Mouse (Mus musculus) frontal cortex, adult 2 months (tissue): Measurements from ENCODE around the gene Ccdc107. TPM values are rescaled to one million over a fixed set of nuclear protein-coding genes. Genes with fewer than 3 reads are reported as not detected.

ENCODE experiments used
- DNase-seq, 2 experiments: peaks; one replicate each; pipeline ENCODE4 v3.0.0; 2022; ENCODE audit warnings: low spot score in 1 of 2; ENCODE audit errors: extremely low spot score in 1 of 2
- polyA plus RNA-seq: library from polyadenylated mRNA; depleted of rRNA; stranded (reverse); fragments of >200 nt; gene quantifications from 2 replicates; pipeline ENCODE4 v1.2.3, GENCODE M21; 2012; rRNA removed

Ccdc107 gene
- polyA plus RNA-seq, 1 experiment: 88.4 TPM

DNA sequence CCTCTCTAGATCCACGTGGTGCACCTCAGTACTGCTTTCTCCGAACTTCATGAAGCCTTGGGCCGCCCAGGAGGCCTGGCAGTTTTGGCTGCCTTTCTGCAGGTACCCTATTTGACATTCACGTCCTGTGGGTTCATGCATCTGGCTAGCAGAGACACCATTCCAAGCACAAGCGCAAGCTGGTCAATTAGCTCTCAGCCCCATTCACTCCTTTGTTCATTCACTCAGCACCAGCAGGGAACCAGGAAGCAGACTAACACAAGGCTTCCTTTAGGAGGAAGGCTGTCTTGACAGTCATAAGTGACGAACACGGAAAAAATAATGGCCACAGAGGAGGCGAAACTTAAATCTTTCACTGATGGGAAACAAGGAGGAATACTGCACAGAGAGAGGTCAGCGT is 16.4 kb downstream of the Ccdc107 start:
- no peak for DNase-seq

DNA sequence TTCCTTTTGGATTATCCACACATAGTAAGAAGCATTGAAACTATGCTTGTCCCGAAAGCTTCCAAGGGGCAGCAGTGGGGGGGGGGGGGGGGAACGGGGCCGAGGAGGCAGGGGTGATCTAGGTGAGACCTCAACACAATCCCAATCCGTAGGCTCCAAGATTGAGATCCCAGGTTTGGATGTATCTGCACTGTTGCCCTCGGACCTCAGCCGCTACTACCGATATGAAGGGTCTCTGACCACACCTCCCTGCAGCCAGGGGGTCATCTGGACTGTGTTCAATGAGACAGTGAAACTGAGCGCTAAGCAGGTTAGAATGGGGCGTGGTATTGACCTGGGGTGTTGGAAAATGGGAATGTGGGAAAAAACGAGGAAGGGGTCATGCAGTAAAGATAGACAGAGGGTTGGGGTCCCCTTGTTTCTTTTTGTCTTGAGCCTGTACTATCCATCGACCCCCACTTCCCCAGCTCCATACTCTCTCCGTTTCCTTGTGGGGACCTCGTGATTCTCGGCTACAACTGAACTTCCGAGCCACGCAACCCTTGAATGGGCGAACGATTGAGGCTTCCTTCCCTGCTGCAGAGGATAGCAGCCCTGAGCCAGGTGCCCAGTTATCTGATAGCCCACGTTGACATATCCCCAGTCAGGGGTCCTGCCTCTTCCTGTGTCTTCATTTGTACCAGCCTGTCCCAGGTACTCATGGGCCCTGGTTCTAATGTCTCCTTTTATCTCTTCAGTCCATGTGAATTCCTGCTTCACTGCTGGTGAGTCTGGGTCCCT is 19.2 kb downstream of the Ccdc107 start:
- DNase-seq: no peak

GRCm38 (mm10) chr4:43512653-43513052 is 20.0 kb downstream of the Ccdc107 start:
- no peak for DNase-seq

DNA sequence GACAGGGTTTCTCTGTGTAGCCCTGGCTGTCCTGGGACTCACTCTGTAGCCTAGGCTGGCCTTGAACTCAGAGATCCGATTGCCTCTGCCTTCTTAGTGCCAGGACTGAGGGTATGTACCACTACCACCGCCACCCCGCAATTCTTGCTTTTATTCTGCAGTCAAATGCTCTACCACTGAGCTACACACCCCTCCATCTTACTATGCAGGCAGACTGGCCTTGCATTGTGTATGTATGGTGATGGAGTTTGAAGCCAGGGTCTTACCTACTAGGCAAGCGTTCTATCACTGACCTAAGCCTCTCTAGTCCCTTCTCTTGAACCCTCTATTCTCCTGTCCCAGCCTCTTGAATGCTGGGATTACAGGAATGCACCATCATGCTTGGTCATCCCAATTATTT is 20.6 kb downstream of the Ccdc107 start:
- no peak for DNase-seq

DNA sequence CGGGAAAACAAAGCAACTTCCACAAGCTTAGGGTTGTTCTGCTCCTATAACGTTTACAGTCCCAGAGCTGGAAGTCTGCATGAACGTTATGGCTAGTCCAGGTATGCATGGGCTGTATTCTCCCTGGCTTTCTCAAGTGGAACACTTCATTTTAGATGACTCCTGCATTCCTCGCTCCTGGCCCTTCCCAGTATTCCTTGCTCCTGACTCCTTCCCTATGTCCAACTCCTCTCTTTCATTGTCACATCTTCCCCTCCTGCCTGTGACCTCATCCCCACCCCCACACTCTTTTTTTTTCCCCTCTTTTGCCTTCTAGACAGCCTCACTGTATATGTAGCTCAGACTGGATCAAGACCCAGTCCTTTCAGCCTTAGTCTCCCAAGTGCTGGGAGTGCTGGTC is 21.1 kb downstream of the Ccdc107 start:
- DNase-seq: no peak

- no peak for DNase-seq
Measured at GRCm38 (mm10) chr4:43515764-43516708, 23.3 kb downstream of the Ccdc107 start.

GRCm38 (mm10) chr4:43519551-43519950 is 26.9 kb downstream of the Ccdc107 start:
- no peak for DNase-seq

GRCm38 (mm10) chr4:43519956-43520355 is 27.3 kb downstream of the Ccdc107 start:
- DNase-seq: peak; percentile 76 to 95

GRCm38 (mm10) chr4:43527880-43528279 is 35.2 kb downstream of the Ccdc107 start:
- no peak for DNase-seq

DNA sequence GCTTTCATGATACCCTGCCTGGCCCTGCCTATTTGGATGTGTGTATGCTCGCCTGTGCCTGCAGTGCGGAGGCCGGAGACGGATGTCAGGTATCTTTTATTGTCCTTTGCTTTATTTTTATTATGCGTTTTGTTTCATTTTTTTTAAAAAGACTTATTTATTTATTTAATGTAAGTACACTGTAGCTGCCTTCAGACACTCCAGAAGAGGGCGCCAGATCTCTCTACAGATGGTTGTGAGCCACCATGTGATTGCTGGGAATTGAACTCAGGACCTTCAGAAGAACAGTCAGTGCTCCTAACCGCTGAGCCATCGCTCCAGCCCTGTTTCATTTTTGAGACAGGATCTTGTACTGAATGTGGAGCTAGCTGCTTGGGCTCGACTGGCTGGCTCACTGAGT is 35.8 kb downstream of the Ccdc107 start:
- no peak for DNase-seq

DNA sequence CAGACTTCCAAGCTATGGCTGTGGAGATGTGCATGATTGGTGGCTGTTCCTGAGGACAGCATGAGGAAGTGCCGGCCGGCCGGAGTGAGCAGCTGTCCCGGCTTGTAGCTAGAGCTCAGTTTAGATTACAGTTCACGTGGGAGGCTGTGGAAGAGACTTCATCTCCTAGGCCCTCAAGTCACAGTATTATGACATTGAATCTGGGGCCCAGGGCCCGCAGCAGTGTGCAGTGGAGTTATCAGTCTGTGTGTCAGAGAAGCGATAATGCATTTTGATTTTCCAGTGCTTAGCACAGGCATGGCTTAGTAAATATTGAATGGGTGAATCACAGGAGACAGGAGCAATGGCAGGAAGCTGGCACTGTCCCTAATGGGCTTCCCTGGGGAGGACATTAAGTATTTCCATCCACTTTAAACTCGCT is 37.4 kb downstream of the Ccdc107 start:
- DNase-seq: no peak

DNA sequence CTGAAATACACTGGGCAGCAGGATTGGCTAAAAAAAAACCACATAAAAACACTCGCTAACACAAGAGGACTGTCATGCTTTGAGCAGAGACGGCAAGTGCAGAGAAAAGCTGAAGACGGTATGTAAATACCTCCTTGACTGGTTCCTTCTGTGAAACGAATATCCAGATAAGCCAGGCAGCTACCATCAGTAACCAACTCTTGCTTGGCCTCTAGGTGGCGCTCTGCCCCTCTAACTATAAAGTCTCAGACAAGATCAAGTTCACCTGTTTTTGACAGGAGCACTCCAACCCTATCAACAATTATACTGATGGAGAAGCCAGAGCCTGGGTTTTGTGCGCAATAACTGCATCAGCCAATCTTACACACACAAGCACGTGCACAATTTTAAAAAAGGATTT is 37.9 kb downstream of the Ccdc107 start:
- peak; percentile 60 to 89 for DNase-seq

DNA sequence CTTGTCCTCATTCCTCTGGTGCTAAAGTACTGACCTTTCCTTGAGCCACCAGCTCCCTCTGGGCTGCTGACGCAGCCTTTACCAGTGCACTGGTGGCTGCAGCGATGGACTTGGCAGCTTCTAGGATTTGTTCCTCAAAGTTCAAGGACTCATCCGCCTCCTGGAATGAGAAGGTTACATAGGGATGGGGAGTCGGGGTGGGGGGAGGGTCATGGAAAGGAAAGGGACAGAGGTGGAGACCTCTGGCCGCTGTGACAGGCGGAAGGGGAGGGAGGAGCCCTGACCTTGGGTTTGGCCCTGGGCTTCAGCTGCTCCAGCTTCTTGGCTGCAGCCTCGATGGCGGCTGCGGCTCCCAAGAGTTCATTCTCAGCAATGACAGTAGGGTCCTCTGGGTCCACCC is 40.6 kb downstream of the Ccdc107 start:
- DNase-seq: no peak

DNA sequence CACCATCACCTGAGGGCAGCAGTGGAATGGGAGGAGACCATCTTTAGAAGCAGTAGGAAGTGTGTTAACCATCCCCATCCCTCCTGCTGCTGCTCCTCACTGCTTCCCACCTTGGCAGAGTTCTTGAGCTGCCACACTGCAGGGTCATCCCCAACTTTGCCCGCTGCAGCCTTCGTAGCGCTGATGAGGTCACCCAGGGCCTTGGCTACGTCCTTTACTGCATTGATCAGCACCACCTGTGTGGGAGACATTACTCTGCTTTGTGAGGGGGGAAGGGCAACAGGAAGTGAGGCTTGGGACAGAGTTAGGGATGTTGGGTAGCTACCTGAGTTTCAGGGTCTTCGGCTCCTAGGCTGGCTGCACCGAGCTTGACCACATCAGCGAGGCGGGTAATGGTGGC is 42.9 kb downstream of the Ccdc107 start:
- DNase-seq: no peak

GRCm38 (mm10) chr4:43536031-43536430 is 43.3 kb downstream of the Ccdc107 start:
- DNase-seq: no peak

- DNase-seq: no peak
Measured at GRCm38 (mm10) chr4:43542044-43542443, 49.3 kb downstream of the Ccdc107 start.

Other genes with a start within 250 kb of the Ccdc107 start
- gene Atp8b5, start 225.7 kb upstream of the Ccdc107 start, polyA plus RNA-seq: 0.68 and 0.82 TPM in 2 replicates
- gene Rusc2, start 110.9 kb upstream of the Ccdc107 start, polyA plus RNA-seq: 60.0 and 64.5 TPM in 2 replicates
- 1.1 and 1.2 TPM in 2 replicates for gene Fam166b, start 63.8 kb upstream of the Ccdc107 start, polyA plus RNA-seq
- 70.5 and 78.2 TPM in 2 replicates for gene Tesk1, start 51.0 kb upstream of the Ccdc107 start, polyA plus RNA-seq
- 0.64 and 1.6 TPM in 2 replicates for gene Cd72, start 38.3 kb upstream of the Ccdc107 start, polyA plus RNA-seq
- 0.16 TPM in 1 of 2 replicates, not detected in the other for gene Sit1, start 9.2 kb upstream of the Ccdc107 start, polyA plus RNA-seq
- gene Arhgef39, start 6.8 kb downstream of the Ccdc107 start, polyA plus RNA-seq: 1.3 and 1.6 TPM in 2 replicates
- 0.11 and 0.14 TPM in 2 replicates for gene Car9, start 14.1 kb downstream of the Ccdc107 start, polyA plus RNA-seq
- 11.8 and 15.7 TPM in 2 replicates for gene Tpm2, start 30.9 kb downstream of the Ccdc107 start, polyA plus RNA-seq
- 59.9 and 78.4 TPM in 2 replicates for gene Creb3, start 69.4 kb downstream of the Ccdc107 start, polyA plus RNA-seq
- gene Tln1, start 69.8 kb downstream of the Ccdc107 start, polyA plus RNA-seq: 42.4 and 43.2 TPM in 2 replicates
- gene Rgp1, start 85.8 kb downstream of the Ccdc107 start, polyA plus RNA-seq: 35.5 and 39.6 TPM in 2 replicates
- gene Gba2, start 86.0 kb downstream of the Ccdc107 start, polyA plus RNA-seq: 85.8 and 91.4 TPM in 2 replicates
- gene Msmp, start 91.6 kb downstream of the Ccdc107 start, polyA plus RNA-seq: not detected in 2 replicates
- 119 and 122 TPM in 2 replicates for gene Npr2, start 139.0 kb downstream of the Ccdc107 start, polyA plus RNA-seq
- 2.1 and 2.6 TPM in 2 replicates for gene Spag8, start 160.7 kb downstream of the Ccdc107 start, polyA plus RNA-seq
- 75.8 and 81.1 TPM in 2 replicates for gene Hint2, start 163.6 kb downstream of the Ccdc107 start, polyA plus RNA-seq
- 35.5 and 38.0 TPM in 2 replicates for gene Tmem8b, start 176.1 kb downstream of the Ccdc107 start, polyA plus RNA-seq
- gene Fam221b, start 176.2 kb downstream of the Ccdc107 start, polyA plus RNA-seq: 0.88 and 0.94 TPM in 2 replicates
- gene Olfr70, start 207.9 kb downstream of the Ccdc107 start, polyA plus RNA-seq: not detected in 2 replicates
- gene Olfr71, start 217.4 kb downstream of the Ccdc107 start, polyA plus RNA-seq: not detected in 2 replicates
- gene Hrct1, start 234.3 kb downstream of the Ccdc107 start, polyA plus RNA-seq: 1.9 and 2.8 TPM in 2 replicates
- gene Spaar, start 237.1 kb downstream of the Ccdc107 start, polyA plus RNA-seq: 0.97 and 1.2 TPM in 2 replicates